Mouse (Mus musculus) left cerebral cortex, postnatal 10 days (tissue): ENCODE results near the gene Gm45233. TPM values are rescaled to one million over a fixed set of nuclear protein-coding genes. Genes with fewer than 3 reads are reported as not detected.

ENCODE experiments used
- DNase-seq, 2 experiments: peaks; one replicate each; pipeline ENCODE4 v3.0.0; 2021 to 2022; ENCODE audit warnings: low spot score in 2 of 2, mixed read lengths in 1 of 2; ENCODE audit errors: extremely low spot score in 1 of 2
- intact Hi-C: fragments of 180-260 bp; cut with DNase I; formaldehyde crosslinking; loops from one replicate; pipeline ENCODE4 v1.15.1; 2025
- total RNA-seq, 2 experiments: library from RNA; stranded (reverse); gene quantifications; 2 replicates each; pipeline ENCODE4 v1.2.3; 2021

Gm45233 gene
- total RNA-seq, 2 experiments from 2014 or later: 0.79 to 1.4 TPM

GRCm38 (mm10) chr7:43443126-43443916, 607 bp upstream of the Gm45233 start:
- DNase-seq: peak; percentile 44 to 89
- intact Hi-C loops: loop anchor here (10.0 kb wide), 1 partner anchor 129 kb away; the partner anchor contains the start of gene Zfp715

- intact Hi-C loops: loop anchor here (10.0 kb wide), 1 partner anchor 133 kb away; the partner anchor contains the start of gene Zfp715
- DNase-seq: no peak
Measured at GRCm38 (mm10) chr7:43447801-43448200, 3.9 kb downstream of the Gm45233 start.

- intact Hi-C loops: loop anchor here (10.0 kb wide), 1 partner anchor 133 kb away; the partner anchor contains the start of gene Zfp715
- no peak for DNase-seq
Measured at GRCm38 (mm10) chr7:43448246-43448645, 4.3 kb downstream of the Gm45233 start.

GRCm38 (mm10) chr7:43449811-43450210, 5.9 kb downstream of the Gm45233 start:
- intact Hi-C loops: loop anchor here (10.0 kb wide), 1 partner anchor 135 kb away; the partner anchor contains the start of gene Zfp715
- DNase-seq: no peak

GRCm38 (mm10) chr7:43451726-43452125, 7.8 kb downstream of the Gm45233 start:
- intact Hi-C loops: no loop called here
- no peak for DNase-seq

GRCm38 (mm10) chr7:43452609-43453008, 8.7 kb downstream of the Gm45233 start:
- no peak for DNase-seq

GRCm38 (mm10) chr7:43453599-43454355, 9.8 kb downstream of the Gm45233 start:
- intact Hi-C loops: no loop called here
- DNase-seq: no peak

More at GRCm38 (mm10) chr7:43452609-43453008, 8.7 kb downstream of the Gm45233 start:
- intact Hi-C loops: no loop called here

- intact Hi-C loops: no loop called here
Measured at GRCm38 (mm10) chr7:43454371-43454770, 10.4 kb downstream of the Gm45233 start.

GRCm38 (mm10) chr7:43462851-43463250, 18.9 kb downstream of the Gm45233 start, which contains the start of gene Vsig10l:
Gene Vsig10l (plus strand): TSS chr7:43463151.
- no peak for DNase-seq
- intact Hi-C loops: loop anchor here (10.0 kb wide), 1 partner anchor 178 kb away; no protein-coding TSS in a partner anchor

More at GRCm38 (mm10) chr7:43454371-43454770, 10.4 kb downstream of the Gm45233 start:
- DNase-seq: no peak

GRCm38 (mm10) chr7:43463976-43464375, 20.0 kb downstream of the Gm45233 start:
- intact Hi-C loops: loop anchor here (10.0 kb wide), 1 partner anchor 179 kb away; no protein-coding TSS in a partner anchor
- DNase-seq: no peak

GRCm38 (mm10) chr7:43464864-43465343, 21.0 kb downstream of the Gm45233 start:
- intact Hi-C loops: loop anchor here (10.0 kb wide), 1 partner anchor 180 kb away; no protein-coding TSS in a partner anchor
- peak in 1 of 2 experiments; percentile 50 for DNase-seq

GRCm38 (mm10) chr7:43465344-43466098, 21.6 kb downstream of the Gm45233 start:
- intact Hi-C loops: loop anchor here (10.0 kb wide), 1 partner anchor 181 kb away; no protein-coding TSS in a partner anchor
- peak; percentile 81 to 94 for DNase-seq

GRCm38 (mm10) chr7:43466099-43466694, 22.3 kb downstream of the Gm45233 start:
- peak; percentile 55 to 93 for DNase-seq

GRCm38 (mm10) chr7:43470373-43470772, 26.4 kb downstream of the Gm45233 start:
- DNase-seq: no peak

More at GRCm38 (mm10) chr7:43466099-43466694, 22.3 kb downstream of the Gm45233 start:
- intact Hi-C loops: loop anchor here (10.0 kb wide), 1 partner anchor 181 kb away; no protein-coding TSS in a partner anchor

GRCm38 (mm10) chr7:43475706-43476105, 31.8 kb downstream of the Gm45233 start:
- DNase-seq: no peak
- intact Hi-C loops: no loop called here

More at GRCm38 (mm10) chr7:43470373-43470772, 26.4 kb downstream of the Gm45233 start:
- intact Hi-C loops: no loop called here

GRCm38 (mm10) chr7:43476376-43476775, 32.4 kb downstream of the Gm45233 start:
- no peak for DNase-seq
- intact Hi-C loops: no loop called here

GRCm38 (mm10) chr7:43481191-43481590, 37.3 kb downstream of the Gm45233 start:
- DNase-seq: no peak
- intact Hi-C loops: no loop called here
